Mouse (Mus musculus): Measurements from ENCODE around the gene Thrap3. TPM values are rescaled to one million over a fixed set of nuclear protein-coding genes. Genes with fewer than 3 reads are reported as not detected.
"Not testable (repeated sequence)": the region's sequence is repeated elsewhere in the genome, so short reads cannot be mapped to it uniquely, and the experiment has no call there.

Thrap3 gene
- polyA plus RNA-seq, 1 experiment from 2014 or later, result 207 TPM

GRCm38 (mm10) chr4:126165092-126165491 lies 37.5 kb downstream of the Thrap3 start:
- Histone ChIP-seq H3K4me1 (replicated peaks; ENCODE audit: control insufficient read depth, insufficient read depth, low read length) (peaks cover 13% of the 10 kb centered on the region), H3K36me3 (ENCODE audit: control insufficient read depth, insufficient read depth, low read length) (peaks cover 27% of the 10 kb centered on the region)
- not testable (repeated sequence) for H3K9me3 ChIP-seq (ENCODE audit: control insufficient read depth, low read length); H3K27me3 ChIP-seq (replicated peaks; ENCODE audit: control insufficient read depth, insufficient read depth, low read length); H3K27ac ChIP-seq (ENCODE audit: low read depth, low read length); H3K9ac ChIP-seq (ENCODE audit: low read depth, low read length); ATAC-seq (replicated peaks; ENCODE audit: low FRiP score); H3K4me3 ChIP-seq (ENCODE audit: low read depth, low read length); DNase-seq (ENCODE audit: low spot score); H3K4me2 ChIP-seq
- WGBS, result 74% methylated on average over 8 of the region's 10 CpGs

DNA sequence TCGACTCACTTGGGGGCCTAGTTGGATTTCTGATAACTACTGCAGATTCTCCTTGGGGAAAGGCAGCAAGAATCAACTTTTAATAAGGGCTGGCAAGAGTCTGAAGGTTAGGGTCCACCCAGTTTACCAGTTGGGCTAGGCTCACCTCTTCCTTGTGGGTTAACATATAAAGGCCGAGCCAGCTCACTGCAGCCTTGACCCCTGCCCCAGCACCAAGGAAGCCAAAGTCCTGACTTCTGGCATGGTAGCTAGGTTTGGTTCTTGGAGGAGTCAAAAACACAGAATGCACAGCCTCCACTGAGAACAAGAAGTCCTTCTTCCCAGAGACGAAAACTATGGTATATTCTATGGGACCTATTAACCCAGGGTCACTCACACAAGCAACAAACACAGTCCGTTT lies 38.9 kb downstream of the Thrap3 start:
- ATAC-seq (replicated peaks; ENCODE audit: low FRiP score) (no peak), DNase-seq (ENCODE audit: low spot score) (no peak)
- H3K9ac ChIP-seq (ENCODE audit: low read depth, low read length), result no peak overlapping the region

DNA sequence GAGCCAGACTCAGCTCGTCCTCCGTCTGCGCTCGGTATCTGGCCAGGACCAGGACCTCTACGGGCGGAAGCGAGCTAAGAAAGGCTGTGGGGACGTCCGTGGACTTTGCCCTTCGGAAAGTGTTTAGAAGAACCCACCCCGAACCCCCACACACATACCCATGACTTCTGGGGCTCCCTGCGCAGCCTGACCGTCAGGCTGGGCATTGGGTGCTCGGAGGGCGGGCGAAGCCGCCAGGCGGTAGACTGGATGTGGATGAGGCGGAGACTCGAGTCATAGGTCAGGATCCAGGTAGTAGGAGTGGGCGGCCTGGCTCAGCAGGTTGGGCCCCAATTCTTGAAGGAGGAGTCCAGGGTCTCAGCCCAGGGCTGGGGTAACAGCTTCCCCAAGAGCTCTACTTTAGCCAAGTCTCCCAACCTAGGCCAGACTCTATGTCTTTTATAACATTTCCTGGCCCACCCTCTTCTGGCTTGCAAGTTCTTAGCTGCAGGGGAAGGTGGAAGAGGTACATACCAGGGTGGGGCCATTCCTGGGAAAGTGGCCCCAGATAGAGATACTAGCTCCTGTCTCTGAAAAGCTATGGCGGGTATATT lies 39.4 kb downstream of the Thrap3 start, which contains the start of gene Sh3d21:
Gene Sh3d21 (minus strand): TSS at position 425 of the 593 bp plus-strand sequence.
- Histone ChIP-seq H3K4me2 (peak within 1 kb of the TSS; percentile 100), H3K4me3 (ENCODE audit: low read depth, low read length) (peak within 1 kb of the TSS; percentile 67), H3K27me3 (replicated peaks; ENCODE audit: control insufficient read depth, insufficient read depth, low read length) (no peaks in the 10 kb centered on the region), H3K4me1 (replicated peaks; ENCODE audit: control insufficient read depth, insufficient read depth, low read length) (peaks cover 13% of the 10 kb centered on the region), H3K9ac (ENCODE audit: low read depth, low read length) (peak within 1 kb of the TSS; percentile 79), H3K9me3 (ENCODE audit: control insufficient read depth, low read length) (no peaks in the 10 kb centered on the region), H3K36me3 (ENCODE audit: control insufficient read depth, insufficient read depth, low read length) (peaks cover 16% of the 10 kb centered on the region), H3K27ac (ENCODE audit: low read depth, low read length) (peak within 1 kb of the TSS; percentile 75)
- DNase-seq (ENCODE audit: low spot score) (no peak), ATAC-seq (replicated peaks; ENCODE audit: low FRiP score) (peak; percentile 46)
- 9% methylated on average over 22 of the region's 22 CpGs for WGBS

More for the DNA sequence above, 38.9 kb downstream of the Thrap3 start:
- Histone ChIP-seq H3K27me3 (replicated peaks; ENCODE audit: control insufficient read depth, insufficient read depth, low read length) (no peaks in the 10 kb centered on the region), H3K27ac (ENCODE audit: low read depth, low read length) (no peak overlapping the region), H3K4me3 (ENCODE audit: low read depth, low read length) (no peak overlapping the region; the same call in 1 of the 2 replicates), H3K36me3 (ENCODE audit: control insufficient read depth, insufficient read depth, low read length) (peaks cover 18% of the 10 kb centered on the region), H3K9me3 (ENCODE audit: control insufficient read depth, low read length) (no peaks in the 10 kb centered on the region), H3K4me2 (peak overlapping the region; percentile 100), H3K4me1 (replicated peaks; ENCODE audit: control insufficient read depth, insufficient read depth, low read length) (peaks cover 13% of the 10 kb centered on the region)
- WGBS, result 57% methylated on average over 4 of the region's 4 CpGs

- Histone ChIP-seq H3K27me3 (replicated peaks; ENCODE audit: control insufficient read depth, insufficient read depth, low read length) (no peaks in the 10 kb centered on the region), H3K9me3 (ENCODE audit: control insufficient read depth, low read length) (no peaks in the 10 kb centered on the region), H3K4me3 (ENCODE audit: low read depth, low read length) (peak overlapping the region; percentile 67), H3K9ac (ENCODE audit: low read depth, low read length) (peak overlapping the region; percentile 79), H3K4me2 (peak overlapping the region; percentile 100), H3K27ac (ENCODE audit: low read depth, low read length) (peak overlapping the region; percentile 75), H3K36me3 (ENCODE audit: control insufficient read depth, insufficient read depth, low read length) (peaks cover 12% of the 10 kb centered on the region), H3K4me1 (replicated peaks; ENCODE audit: control insufficient read depth, insufficient read depth, low read length) (peaks cover 13% of the 10 kb centered on the region)
- peak; percentile 83 for DNase-seq (ENCODE audit: low spot score)
- 1% methylated on average over 44 of the region's 44 CpGs for WGBS
- ATAC-seq (replicated peaks; ENCODE audit: low FRiP score), result peak; percentile 85
Observed at GRCm38 (mm10) chr4:126162544-126163066, 40.0 kb downstream of the Thrap3 start.

DNA sequence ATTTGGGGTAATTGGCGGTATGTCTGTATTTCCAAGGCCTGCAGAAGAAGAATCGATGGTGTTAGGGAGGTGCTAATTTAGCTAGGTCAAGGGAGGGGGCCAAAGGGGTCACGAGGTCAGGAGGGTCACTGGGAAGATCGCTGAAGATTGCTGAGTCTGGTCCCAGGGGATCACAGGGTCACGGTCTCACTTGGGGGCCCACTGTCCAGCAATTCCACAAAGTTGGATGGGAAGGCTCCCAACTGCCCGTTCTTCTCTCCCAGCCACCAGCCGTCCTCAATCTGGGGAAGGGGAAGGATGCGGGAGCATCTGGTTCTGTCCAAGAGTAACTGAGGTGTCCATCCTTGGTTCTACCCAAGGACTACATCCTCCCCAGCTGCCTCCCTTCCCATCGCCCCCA lies 40.6 kb downstream of the Thrap3 start:
- H3K9ac ChIP-seq (ENCODE audit: low read depth, low read length), result no peak overlapping the region
- ATAC-seq (replicated peaks; ENCODE audit: low FRiP score) (no peak), DNase-seq (ENCODE audit: low spot score) (no peak)
- H3K27me3 ChIP-seq (replicated peaks; ENCODE audit: control insufficient read depth, insufficient read depth, low read length), result no peaks in the 10 kb centered on the region
- no peak overlapping the region for H3K27ac ChIP-seq (ENCODE audit: low read depth, low read length)
- H3K4me3 ChIP-seq (ENCODE audit: low read depth, low read length), result peak overlapping the region; percentile 67
- peaks cover 9% of the 10 kb centered on the region for H3K36me3 ChIP-seq (ENCODE audit: control insufficient read depth, insufficient read depth, low read length)
- 62% methylated on average over 9 of the region's 9 CpGs for WGBS
- H3K4me1 ChIP-seq (replicated peaks; ENCODE audit: control insufficient read depth, insufficient read depth, low read length), result peaks cover 13% of the 10 kb centered on the region
- H3K4me2 ChIP-seq, result peak overlapping the region; percentile 100
- no peaks in the 10 kb centered on the region for H3K9me3 ChIP-seq (ENCODE audit: control insufficient read depth, low read length)

- peaks cover 15% of the 10 kb centered on the region for H3K4me1 ChIP-seq (replicated peaks; ENCODE audit: control insufficient read depth, insufficient read depth, low read length)
- H3K9ac ChIP-seq (ENCODE audit: low read depth, low read length), result no peak overlapping the region
- H3K4me3 ChIP-seq (ENCODE audit: low read depth, low read length), result no peak overlapping the region
- no peaks in the 10 kb centered on the region for H3K27me3 ChIP-seq (replicated peaks; ENCODE audit: control insufficient read depth, insufficient read depth, low read length)
- WGBS, result 87% methylated on average over 6 of the region's 6 CpGs
- no peak overlapping the region for H3K27ac ChIP-seq (ENCODE audit: low read depth, low read length)
- no peak overlapping the region for H3K4me2 ChIP-seq
- H3K36me3 ChIP-seq (ENCODE audit: control insufficient read depth, insufficient read depth, low read length), result peaks cover 5% of the 10 kb centered on the region
- DNase-seq (ENCODE audit: low spot score), result no peak
- no peaks in the 10 kb centered on the region; the same call in 1 of the 2 replicates for H3K9me3 ChIP-seq (ENCODE audit: control insufficient read depth, low read length)
- ATAC-seq (replicated peaks; ENCODE audit: low FRiP score), result no peak
Observed at GRCm38 (mm10) chr4:126161456-126161855, 41.1 kb downstream of the Thrap3 start.

DNA sequence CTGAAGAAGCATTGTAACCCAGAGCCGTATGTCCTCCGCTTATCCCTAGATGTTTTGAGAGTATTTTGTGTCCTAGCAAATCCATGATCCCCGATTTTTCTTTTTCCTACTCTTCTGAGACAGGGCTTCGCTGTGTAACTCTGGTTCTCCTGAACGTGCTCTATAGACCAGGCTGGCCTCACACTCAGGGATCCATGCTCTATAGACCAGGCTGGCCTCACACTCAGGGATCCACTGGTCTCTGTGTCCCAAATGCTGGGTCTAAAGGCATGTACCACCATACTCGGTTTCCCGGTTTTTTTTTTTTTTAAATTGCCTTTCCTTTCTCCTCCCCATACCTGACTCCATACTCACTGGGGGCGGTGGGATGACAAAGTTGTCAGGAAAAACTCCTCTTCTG lies 41.6 kb downstream of the Thrap3 start:
- 90% methylated on average over 8 of the region's 8 CpGs for WGBS
- no peak overlapping the region for H3K4me3 ChIP-seq (ENCODE audit: low read depth, low read length)

GRCm38 (mm10) chr4:126159455-126159854 lies 43.1 kb downstream of the Thrap3 start:
- no peak overlapping the region for H3K9ac ChIP-seq (ENCODE audit: low read depth, low read length)
- DNase-seq (ENCODE audit: low spot score) (no peak), ATAC-seq (replicated peaks; ENCODE audit: low FRiP score) (no peak)
- no peak overlapping the region for H3K27ac ChIP-seq (ENCODE audit: low read depth, low read length)
- H3K9me3 ChIP-seq (ENCODE audit: control insufficient read depth, low read length), result no peaks in the 10 kb centered on the region; the same call in 1 of the 2 replicates
- no peaks in the 10 kb centered on the region; the same call in 1 of the 2 replicates for H3K36me3 ChIP-seq (ENCODE audit: control insufficient read depth, insufficient read depth, low read length)
- no peak overlapping the region for H3K4me3 ChIP-seq (ENCODE audit: low read depth, low read length)
- H3K4me2 ChIP-seq, result no peak overlapping the region
- no peaks in the 10 kb centered on the region for H3K27me3 ChIP-seq (replicated peaks; ENCODE audit: control insufficient read depth, insufficient read depth, low read length)
- H3K4me1 ChIP-seq (replicated peaks; ENCODE audit: control insufficient read depth, insufficient read depth, low read length), result peaks cover 25% of the 10 kb centered on the region
- 78% methylated on average over 8 of the region's 8 CpGs for WGBS

More for the DNA sequence above, 41.6 kb downstream of the Thrap3 start:
- peaks cover 17% of the 10 kb centered on the region for H3K4me1 ChIP-seq (replicated peaks; ENCODE audit: control insufficient read depth, insufficient read depth, low read length)
- ATAC-seq (replicated peaks; ENCODE audit: low FRiP score) (no peak), DNase-seq (ENCODE audit: low spot score) (no peak)
- H3K27ac ChIP-seq (ENCODE audit: low read depth, low read length), result no peak overlapping the region
- H3K27me3 ChIP-seq (replicated peaks; ENCODE audit: control insufficient read depth, insufficient read depth, low read length), result no peaks in the 10 kb centered on the region
- H3K36me3 ChIP-seq (ENCODE audit: control insufficient read depth, insufficient read depth, low read length), result no peaks in the 10 kb centered on the region; the same call in 1 of the 2 replicates
- no peaks in the 10 kb centered on the region; the same call in 1 of the 2 replicates for H3K9me3 ChIP-seq (ENCODE audit: control insufficient read depth, low read length)
- H3K9ac ChIP-seq (ENCODE audit: low read depth, low read length), result no peak overlapping the region
- H3K4me2 ChIP-seq, result no peak overlapping the region

- Histone ChIP-seq H3K27ac (ENCODE audit: low read depth, low read length) (no peak overlapping the region), H3K36me3 (ENCODE audit: control insufficient read depth, insufficient read depth, low read length) (no peaks in the 10 kb centered on the region; the same call in 1 of the 2 replicates), H3K9ac (ENCODE audit: low read depth, low read length) (no peak overlapping the region), H3K4me3 (ENCODE audit: low read depth, low read length) (no peak overlapping the region), H3K9me3 (ENCODE audit: control insufficient read depth, low read length) (no peaks in the 10 kb centered on the region; the same call in 1 of the 2 replicates), H3K27me3 (replicated peaks; ENCODE audit: control insufficient read depth, insufficient read depth, low read length) (no peaks in the 10 kb centered on the region), H3K4me2 (no peak overlapping the region), H3K4me1 (replicated peaks; ENCODE audit: control insufficient read depth, insufficient read depth, low read length) (peaks cover 17% of the 10 kb centered on the region)
- ATAC-seq (replicated peaks; ENCODE audit: low FRiP score) (no peak), DNase-seq (ENCODE audit: low spot score) (no peak)
- WGBS, result 84% methylated on average over 6 of the region's 6 CpGs
Observed at GRCm38 (mm10) chr4:126157562-126157961, 45.0 kb downstream of the Thrap3 start.

All from liver, embryonic 11.5 days (tissue).